Mouse (Mus musculus) E14TG2a.4 (cell line): ENCODE results near the gene Sema7a.

Experiments used
- H3K27me3 ChIP-seq: 2 replicates; pipeline ENCODE4 v1.6.1; 2014; ENCODE audit warnings: low read length, control low read depth; ENCODE audit not compliant: insufficient read depth
- H3K36me3 ChIP-seq: 2 replicates; pipeline ENCODE4 v1.6.1; 2014; ENCODE audit warnings: low read length, control low read depth; ENCODE audit not compliant: insufficient read depth
- H3K4me1 ChIP-seq: replicated peaks from 2 replicates; pipeline ENCODE4 v1.6.1; 2014; ENCODE audit warnings: low read depth, low read length, control low read depth
- H3K4me3 ChIP-seq: replicated peaks from 2 replicates; pipeline ENCODE4 v1.5.1; 2014; ENCODE audit warnings: mild to moderate bottlenecking, low read length
- H3K9me3 ChIP-seq: 2 replicates; pipeline ENCODE4 v1.6.1; 2014; ENCODE audit warnings: low read length, control low read depth
- CTCF ChIP-seq: conservative IDR thresholded peaks from 2 replicates; pipeline ENCODE4 v1.5.1; 2014; ENCODE audit warnings: low read length
- NANOG ChIP-seq: IDR thresholded peaks from 2 replicates; pipeline ENCODE4 v1.6.1; 2014; ENCODE audit warnings: borderline replicate concordance, low read length, mixed read lengths
- POU5F1 ChIP-seq: IDR thresholded peaks from 2 replicates; pipeline ENCODE4 v1.6.1; 2014; ENCODE audit warnings: low read length, borderline replicate concordance

Gene Sema7a

DNA sequence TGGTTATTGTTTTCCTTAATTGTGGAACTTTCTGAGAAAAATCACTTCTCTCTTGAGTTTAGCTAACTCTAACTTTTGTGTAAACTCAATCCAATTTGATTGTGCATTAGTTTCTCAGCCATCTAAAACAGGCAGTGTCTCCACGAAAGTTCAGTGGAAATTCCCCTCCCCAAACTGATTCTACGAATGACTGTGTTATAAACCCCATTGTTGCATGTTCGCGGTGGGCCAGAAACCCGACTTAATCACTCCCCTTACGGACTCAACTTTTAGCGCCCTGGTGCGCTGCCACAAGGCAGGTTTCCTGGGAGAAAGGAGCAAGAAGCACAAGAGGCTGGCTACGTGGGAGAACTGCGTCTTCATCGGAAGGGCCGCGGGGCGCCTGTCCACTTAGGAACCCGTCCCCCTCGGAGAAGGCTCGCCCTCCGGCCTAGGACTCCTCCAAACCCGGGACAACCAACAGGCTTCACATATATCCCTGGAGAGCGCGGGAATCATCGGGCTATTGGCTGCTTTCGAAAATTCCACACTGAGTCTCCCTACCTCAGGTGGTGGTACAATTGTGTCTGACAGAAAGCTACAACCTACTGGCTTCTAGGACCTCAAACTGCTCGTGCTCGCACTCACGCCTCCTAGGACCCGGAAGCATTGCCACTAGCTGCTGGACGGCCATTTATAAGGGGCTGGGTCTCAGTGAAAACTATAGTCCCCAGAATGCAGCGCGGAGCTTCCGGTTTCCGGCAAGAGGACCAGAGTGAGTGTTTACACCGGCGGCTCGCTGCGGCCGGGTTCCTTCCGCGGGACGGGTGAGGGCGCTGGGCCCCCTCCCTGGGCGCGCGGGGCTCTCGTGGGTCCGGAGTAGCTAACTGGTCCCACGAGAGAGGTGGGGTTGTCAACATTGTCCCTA lies 29.4 kb upstream of the Sema7a start, which contains the start of gene Ubl7:
Gene Ubl7, plus strand, starts transcription at position 726 of the 907 bp plus-strand sequence.
- no peaks in the 10 kb centered on the region for H3K27me3 ChIP-seq
- TF ChIP-seq NANOG (no peak), CTCF (no peak), POU5F1 (no peak)
- peaks cover 24% of the 10 kb centered on the region for H3K36me3 ChIP-seq
- H3K4me3 ChIP-seq: peak within 1 kb of the TSS; percentile 87
- peaks cover 15% of the 10 kb centered on the region for H3K4me1 ChIP-seq
- no peaks in the 10 kb centered on the region for H3K9me3 ChIP-seq

- H3K9me3 ChIP-seq: no peaks in the 10 kb centered on the region
- no peak overlapping the region for H3K4me3 ChIP-seq
- H3K27me3 ChIP-seq: no peaks in the 10 kb centered on the region
- H3K4me1 ChIP-seq: peaks cover 15% of the 10 kb centered on the region
- peaks cover 40% of the 10 kb centered on the region for H3K36me3 ChIP-seq
- no peak for TF ChIP-seq CTCF
- TF ChIP-seq NANOG: no peak
- TF ChIP-seq POU5F1: no peak
Measured at GRCm38 (mm10) chr9:57912571-57912970, 27.3 kb upstream of the Sema7a start.

- H3K4me1 ChIP-seq: peaks cover 38% of the 10 kb centered on the region
- TF ChIP-seq CTCF (no peak), NANOG (no peak), POU5F1 (no peak)
- no peaks in the 10 kb centered on the region for H3K27me3 ChIP-seq
- H3K4me3 ChIP-seq: 0 out of 2 replicates have a peak overlapping the region, but pooled peaks have one; percentile 20
- peaks cover 81% of the 10 kb centered on the region for H3K36me3 ChIP-seq
- no peaks in the 10 kb centered on the region for H3K9me3 ChIP-seq
Measured at GRCm38 (mm10) chr9:57921491-57922060, 18.3 kb upstream of the Sema7a start.

GRCm38 (mm10) chr9:57922381-57922780 lies 17.5 kb upstream of the Sema7a start:
- peaks cover 38% of the 10 kb centered on the region for H3K4me1 ChIP-seq
- no peaks in the 10 kb centered on the region for H3K27me3 ChIP-seq
- H3K4me3 ChIP-seq: no peak overlapping the region
- peaks cover 83% of the 10 kb centered on the region for H3K36me3 ChIP-seq
- no peaks in the 10 kb centered on the region for H3K9me3 ChIP-seq
- TF ChIP-seq POU5F1: no peak
- no peak for TF ChIP-seq CTCF
- no peak for TF ChIP-seq NANOG

DNA sequence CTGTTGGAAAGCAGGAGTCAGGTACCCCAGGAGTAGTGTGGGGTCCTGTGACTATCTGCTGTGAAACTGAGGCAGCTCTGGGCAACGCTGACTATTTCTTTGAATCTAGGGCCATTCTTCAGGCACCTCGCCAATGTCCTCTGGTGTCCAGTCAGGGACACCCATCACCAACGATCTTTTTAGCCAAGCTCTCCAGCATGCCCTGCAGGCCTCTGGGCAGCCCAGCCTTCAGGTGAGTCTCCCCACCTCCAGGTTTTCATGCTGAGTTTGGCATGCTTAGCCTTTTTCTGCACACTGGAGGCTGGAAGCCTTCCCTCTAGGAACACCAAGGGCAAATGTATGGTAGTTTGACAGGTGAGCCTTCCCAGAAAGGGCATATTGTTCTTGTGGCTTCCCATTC lies 16.9 kb upstream of the Sema7a start:
- Histone ChIP-seq H3K9me3 (no peaks in the 10 kb centered on the region), H3K27me3 (no peaks in the 10 kb centered on the region), H3K4me3 (no peak overlapping the region), H3K4me1 (peaks cover 38% of the 10 kb centered on the region), H3K36me3 (peaks cover 87% of the 10 kb centered on the region)
- TF ChIP-seq POU5F1 (no peak), CTCF (no peak), NANOG (no peak)

DNA sequence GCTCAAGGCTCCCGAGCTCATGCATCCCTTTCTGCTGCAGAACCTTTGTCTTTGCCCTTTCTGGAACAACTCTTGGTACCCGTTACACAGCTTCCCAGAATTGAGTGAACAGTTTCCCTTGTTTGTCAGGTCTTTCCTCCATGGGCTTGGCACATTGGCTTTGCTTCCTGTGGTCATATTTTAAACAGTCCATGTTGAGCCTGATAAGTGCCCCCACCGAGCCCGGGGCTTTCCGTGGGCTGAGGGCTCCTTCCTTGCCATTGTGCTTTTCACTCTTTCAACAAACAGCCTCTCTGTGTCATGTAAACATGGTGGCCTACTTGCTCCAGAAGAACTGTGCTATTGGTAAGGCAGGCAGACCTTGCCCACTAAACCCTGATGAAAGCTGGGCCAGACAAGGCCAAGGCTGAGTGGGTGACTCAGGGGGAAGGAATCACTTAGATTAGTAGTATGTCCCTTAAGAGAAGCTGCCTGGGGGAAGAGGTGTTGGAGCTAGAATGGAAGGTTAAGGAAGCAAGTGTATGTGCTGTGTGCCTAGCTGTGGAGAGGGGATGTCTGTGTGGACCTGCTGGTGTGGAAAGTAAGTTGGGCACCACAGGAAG lies 8.6 kb upstream of the Sema7a start:
- Histone ChIP-seq H3K27me3 (peaks cover 2% of the 10 kb centered on the region; the same call in 1 of the 2 replicates), H3K4me3 (no peak overlapping the region), H3K9me3 (no peaks in the 10 kb centered on the region), H3K36me3 (peaks cover 43% of the 10 kb centered on the region), H3K4me1 (no peaks in the 10 kb centered on the region)
- TF ChIP-seq CTCF (no peak), NANOG (no peak), POU5F1 (no peak)

DNA sequence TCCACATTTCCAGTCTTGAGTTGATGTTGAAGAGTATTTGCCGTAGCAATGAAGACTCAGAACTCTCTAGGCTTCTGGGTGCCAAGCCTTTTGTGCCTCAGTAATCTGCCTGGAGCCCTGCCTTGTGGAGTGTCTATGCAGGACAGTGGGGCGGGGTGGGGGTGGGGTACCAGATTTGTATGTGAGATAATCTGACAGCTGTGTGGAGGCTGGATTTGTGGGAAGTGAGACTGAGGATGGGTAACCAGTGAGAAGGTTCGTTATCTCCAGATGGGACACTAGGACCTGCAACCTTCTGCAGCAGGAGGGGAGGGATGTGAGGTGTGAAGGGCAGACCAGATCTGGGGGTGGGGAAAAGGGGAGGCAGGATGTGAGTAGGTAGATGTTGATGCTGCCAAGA lies 7.7 kb upstream of the Sema7a start:
- Histone ChIP-seq H3K27me3 (peaks cover 6% of the 10 kb centered on the region), H3K4me3 (no peak overlapping the region), H3K9me3 (no peaks in the 10 kb centered on the region), H3K36me3 (peaks cover 34% of the 10 kb centered on the region), H3K4me1 (no peaks in the 10 kb centered on the region)
- no peak for TF ChIP-seq POU5F1
- TF ChIP-seq NANOG: no peak
- no peak for TF ChIP-seq CTCF
